Mouse (Mus musculus): ENCODE measurements around the gene Slc1a7.

DNA sequence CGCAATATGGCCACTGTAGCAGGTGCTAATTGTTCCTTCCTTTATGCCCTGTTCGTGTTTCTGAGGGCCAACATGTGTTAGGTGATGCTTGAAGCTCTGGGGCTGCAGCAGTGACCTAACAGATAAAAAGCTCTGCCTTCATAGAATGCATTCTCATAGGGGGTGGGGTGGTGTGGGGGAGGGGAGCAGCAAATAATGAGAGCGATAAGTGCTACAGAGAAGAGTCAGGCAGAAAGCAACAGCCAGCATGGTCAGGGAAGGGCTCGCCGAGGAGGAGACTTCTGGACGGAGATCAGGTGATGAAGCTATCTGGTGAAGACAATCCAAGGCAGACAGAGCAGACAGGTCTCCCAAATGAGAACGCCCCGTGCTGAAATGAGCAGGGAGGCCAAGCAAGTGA lies 84.5 kb downstream of the Slc1a7 start:
- no peak for TF ChIP-seq POLR2A (IDR thresholded peaks at IDR 0.05; ENCODE audit: borderline replicate concordance, control insufficient read depth, low read depth, low read length)
- TF ChIP-seq CTCF (IDR thresholded peaks at IDR 0.05; ENCODE audit: control insufficient read depth, insufficient read depth, low read length): no peak
